Mouse (Mus musculus): Measurements from ENCODE around the gene Wnt6.
A peak's percentile ranks its signal among the peaks of the same experiment; 100 is the strongest.

Wnt6 gene

GRCm38 (mm10) chr1:74771845-74771930 lies at the start of gene Wnt6:
TSS of gene Wnt6 (plus strand) at chr1:74771892.
- no peak for DNase-seq

GRCm38 (mm10) chr1:74723748-74724147 lies 47.9 kb upstream of the Wnt6 start:
- peak; percentile 36 for DNase-seq

- DNase-seq = no peak
Observed at GRCm38 (mm10) chr1:74726114-74726513, 45.6 kb upstream of the Wnt6 start.

- no peak for DNase-seq
Observed at GRCm38 (mm10) chr1:74726674-74727073, 45.0 kb upstream of the Wnt6 start.

GRCm38 (mm10) chr1:74728446-74728845 lies 43.2 kb upstream of the Wnt6 start:
- no peak for DNase-seq

GRCm38 (mm10) chr1:74736977-74737376 lies 34.7 kb upstream of the Wnt6 start:
- DNase-seq = no peak

- no peak for DNase-seq
Observed at GRCm38 (mm10) chr1:74737500-74737899, 34.2 kb upstream of the Wnt6 start.

- no peak for DNase-seq
Observed at GRCm38 (mm10) chr1:74740846-74741245, 30.8 kb upstream of the Wnt6 start.

GRCm38 (mm10) chr1:74747335-74747734 lies 24.4 kb upstream of the Wnt6 start:
- DNase-seq = no peak

GRCm38 (mm10) chr1:74748643-74749271 lies 22.9 kb upstream of the Wnt6 start, which contains the start of gene Prkag3:
TSS of gene Prkag3 (minus strand) at chr1:74749221.
- peak; percentile 59 for DNase-seq

- no peak for DNase-seq
Observed at GRCm38 (mm10) chr1:74749301-74749700, 22.4 kb upstream of the Wnt6 start.

GRCm38 (mm10) chr1:74750683-74751082 lies 21.0 kb upstream of the Wnt6 start:
- DNase-seq = no peak

GRCm38 (mm10) chr1:74752150-74752549 lies 19.5 kb upstream of the Wnt6 start:
- no peak for DNase-seq

GRCm38 (mm10) chr1:74752833-74753232 lies 18.9 kb upstream of the Wnt6 start:
- no peak for DNase-seq

GRCm38 (mm10) chr1:74753266-74753974 lies 18.3 kb upstream of the Wnt6 start:
- no peak for DNase-seq

GRCm38 (mm10) chr1:74754175-74754785 lies 17.4 kb upstream of the Wnt6 start:
- peak; percentile 51 for DNase-seq

GRCm38 (mm10) chr1:74759773-74760172 lies 11.9 kb upstream of the Wnt6 start:
- no peak for DNase-seq

- peak; percentile 64 for DNase-seq
Observed at GRCm38 (mm10) chr1:74763081-74763480, 8.6 kb upstream of the Wnt6 start.

GRCm38 (mm10) chr1:74770727-74771466 lies 795 bp upstream of the Wnt6 start:
- DNase-seq = no peak

GRCm38 (mm10) chr1:74771467-74771844 lies 236 bp upstream of the Wnt6 start:
- no peak for DNase-seq

GRCm38 (mm10) chr1:74771931-74772620 lies 384 bp downstream of the Wnt6 start:
- DNase-seq = peak; percentile 27

- DNase-seq = peak; percentile 69
Observed at GRCm38 (mm10) chr1:74773136-74773535, 1.4 kb downstream of the Wnt6 start.

- no peak for DNase-seq
Observed at GRCm38 (mm10) chr1:74774062-74774461, 2.4 kb downstream of the Wnt6 start.

Data from thymus, postnatal 14 days (tissue).